ENCODE assay signal across 8 mouse cellular contexts in genomic region chr4:134467435-134468214, GRCm38 (mm10). TPM values are rescaled to one million over a fixed set of nuclear protein-coding genes. Genes with fewer than 3 reads are reported as not detected.
DNase-seq lines count a peak whose midpoint lies in the region; ATAC-seq and TF ChIP-seq lines count a peak whose summit lies in the region.

No protein-coding gene starts in this region.

- H3K4me2 ChIP-seq in CH12.LX (ENCODE audit: insufficient read depth, low read depth, poor library complexity, severe bottlenecking) = peak overlapping the region; percentile 87; the same call in 1 of the 2 replicates
- H3K4me2 ChIP-seq in forebrain, embryonic 12.5 days = peak overlapping the region; percentile 82

- no peak for TF ChIP-seq RAD21 in CH12.LX (IDR thresholded peaks at IDR 0.05; ENCODE audit: low read depth, low read length)

- under 1% methylated on average over 31 of the region's 31 CpGs for WGBS in bone marrow, adult 2 months
- WGBS in forebrain, embryonic 12.5 days = under 1% methylated on average over 31 of the region's 31 CpGs

- H3K4me1 ChIP-seq in CH12.LX (ENCODE audit: control insufficient read depth in 1 of 2, insufficient read depth in 2 of 2) = peaks cover 3% of the 10 kb centered on the region in 2 experiments
- peaks cover 2% of the 10 kb centered on the region for H3K4me1 ChIP-seq in bone marrow, adult 2 months (ENCODE audit: control insufficient read depth, insufficient read depth, low read length)
- peaks cover 39% of the 10 kb centered on the region for H3K4me1 ChIP-seq in forebrain, embryonic 12.5 days

- dilution Hi-C loops in CH12.LX (cut with MboI; ENCODE audit: extremely low pct_ligation_motif_present, extremely low pct_unique_long_range_greater_than_20kb, low sequenced_read_pairs) = no loop called here

- H3K4me3 ChIP-seq in CH12.LX (replicated peaks in 1 of 3; ENCODE audit: low read depth in 2 of 3, low read length in 2 of 3, poor library complexity in 1 of 3) = no peak overlapping the region
- H3K4me3 ChIP-seq in bone marrow, adult 2 months (replicated peaks; ENCODE audit: control insufficient read depth, low read depth, low read length) = peak overlapping the region; percentile 84
- peak overlapping the region; percentile 94 for H3K4me3 ChIP-seq in forebrain, embryonic 12.5 days (replicated peaks)

- DNase-seq in CH12.LX (ENCODE audit: extremely low read depth) = no peak
- DNase-seq in induced T-regulatory cell, adult 2 months (ENCODE audit: low read depth) = peak; percentile 63
- DNase-seq in lung, postnatal 10 days = peak; percentile 75
- DNase-seq in spleen, postnatal 10 days (ENCODE audit: low spot score in 2 of 2) = peak; percentile 50 to 55
- no peak for DNase-seq in urinary bladder, postnatal 4 days (ENCODE audit: low spot score in 2 of 2)
- no peak for DNase-seq in adrenal gland, postnatal 36 days

- H3K36me3 ChIP-seq in CH12.LX (replicated peaks in 1 of 2; ENCODE audit: control insufficient read depth in 1 of 2, insufficient read depth in 1 of 2, low read length in 1 of 2) = peaks cover 4 to 8% of the 10 kb centered on the region in 2 experiments
- peaks cover 20% of the 10 kb centered on the region for H3K36me3 ChIP-seq in forebrain, embryonic 12.5 days (replicated peaks)

- no peak overlapping the region for H3K27ac ChIP-seq in CH12.LX (ENCODE audit: insufficient read depth, low read depth)
- H3K27ac ChIP-seq in bone marrow, adult 2 months (ENCODE audit: control insufficient read depth, insufficient read depth, low read depth, low read length, poor library complexity) = no peak overlapping the region
- peak overlapping the region; percentile 99 for H3K27ac ChIP-seq in forebrain, embryonic 12.5 days

- peak; percentile 0; the same call in 1 of the 2 replicates for ATAC-seq in forebrain, embryonic 12.5 days (ENCODE audit: low FRiP score)

- peaks cover 8% of the 10 kb centered on the region for H3K9me3 ChIP-seq in CH12.LX (replicated peaks; ENCODE audit: low read length)
- H3K9me3 ChIP-seq in forebrain, embryonic 12.5 days = no peaks in the 10 kb centered on the region

- H3K9ac ChIP-seq in CH12.LX (ENCODE audit: insufficient read depth, low read depth) = no peak overlapping the region
- peak overlapping the region; percentile 99 for H3K9ac ChIP-seq in forebrain, embryonic 12.5 days

- no peak for TF ChIP-seq CTCF in CH12.LX (conservative IDR thresholded peaks at IDR 0.05 in 1 of 2, IDR thresholded peaks at IDR 0.05 in 1 of 2; ENCODE audit: low read depth in 2 of 2, low read length in 2 of 2)
- no peak for TF ChIP-seq CTCF in bone marrow, adult 2 months (IDR thresholded peaks at IDR 0.05; ENCODE audit: control insufficient read depth, insufficient read depth, low read length)

- in situ Hi-C loops in CH12.LX (cut with MboI; ENCODE audit: low pct_ligation_motif_present, low pct_unique_long_range_greater_than_20kb, low sequenced_read_pairs) = no loop called here

- TF ChIP-seq POLR2A in CH12.LX (IDR thresholded peaks at IDR 0.05; ENCODE audit: low read depth, low read length) = no peak
- no peak for TF ChIP-seq POLR2A in bone marrow, adult 2 months (IDR thresholded peaks at IDR 0.05; ENCODE audit: borderline replicate concordance, control insufficient read depth, low read depth, low read length)

- H3K79me2 ChIP-seq in CH12.LX (replicated peaks; ENCODE audit: control insufficient read depth, extremely low read depth, insufficient read depth, poor library complexity, severe bottlenecking) = no peaks in the 10 kb centered on the region; the same call in 1 of the 2 replicates

- H3K27me3 ChIP-seq in CH12.LX (replicated peaks) = peaks cover 43% of the 10 kb centered on the region
- no peaks in the 10 kb centered on the region for H3K27me3 ChIP-seq in forebrain, embryonic 12.5 days

- TF ChIP-seq EP300 in CH12.LX (IDR thresholded peaks at IDR 0.05; ENCODE audit: low read length) = no peak

TF ChIP-seq in CH12.LX, 34 proteins besides CTCF, POLR2A, EP300 and RAD21:
- TF ChIP-seq POLR2AphosphoS2 (IDR thresholded peaks at IDR 0.05; ENCODE audit: low read depth, low read length) (no peak), MEF2A (IDR thresholded peaks at IDR 0.05; ENCODE audit: borderline replicate concordance, low read depth, low read length) (no peak), GABPA (IDR thresholded peaks at IDR 0.05; ENCODE audit: insufficient replicate concordance, low read depth, low read length) (no peak), MAX (IDR thresholded peaks at IDR 0.05; ENCODE audit: low read length) (peak; percentile 55; the same call in 1 of the 2 replicates)
TF ChIP-seq in CH12.LX: peak in this region for 1.

RNA-seq across cellular contexts. Expression of gene Stmn1, which starts 0.5 kb away (rescaled TPM):
- total RNA-seq in CH12.LX (2012; rRNA removed) (39.4 and 48.0 TPM in 2 replicates), CH12.LX (2014; rRNA removed) (31.2 and 33.6 TPM in 2 replicates)
- polyA plus RNA-seq in CH12.LX (2012; ENCODE audit: insufficient read length, low read depth) = 34.7 and 38.3 TPM in 2 replicates
- 297 and 423 TPM in 2 replicates for polyA plus RNA-seq in bone marrow, adult 2 months (2011; ENCODE audit: insufficient read depth, insufficient read length, low replicate concordance, missing spikeins)
- polyA plus RNA-seq in forebrain, embryonic 12.5 days (2016; fragmentation: Nextera tagmentation; extraction: Ambion mirVana) = 4,517 and 4,745 TPM in 2 replicates
- 10 to 100 TPM; 46.2 to 53.5 TPM for total RNA-seq in adrenal gland, postnatal 36 days (2021)

RNA-seq across cellular contexts. Expression of gene Paqr7, which starts 28.9 kb away (rescaled TPM):
- total RNA-seq in CH12.LX (2012; rRNA removed) (1.3 and 2.7 TPM in 2 replicates), CH12.LX (2014; rRNA removed) (0.43 and 0.55 TPM in 2 replicates)
- 0.74 and 0.89 TPM in 2 replicates for polyA plus RNA-seq in CH12.LX (2012; ENCODE audit: insufficient read length, low read depth)
- 10.2 and 10.8 TPM in 2 replicates for polyA plus RNA-seq in bone marrow, adult 2 months (2011; ENCODE audit: insufficient read depth, insufficient read length, low replicate concordance, missing spikeins)
- 3.8 and 4.9 TPM in 2 replicates for polyA plus RNA-seq in forebrain, embryonic 12.5 days (2016; fragmentation: Nextera tagmentation; extraction: Ambion mirVana)
- total RNA-seq in adrenal gland, postnatal 36 days (2021) = 10 to 100 TPM; 38.7 to 56.9 TPM

RNA-seq across cellular contexts. Expression of gene Aunip, which starts 43.2 kb away (rescaled TPM):
- 11.7 and 14.1 TPM in 2 replicates for total RNA-seq in CH12.LX (2012; rRNA removed)
- 11.5 and 14.4 TPM in 2 replicates for total RNA-seq in CH12.LX (2014; rRNA removed)
- polyA plus RNA-seq in CH12.LX (2012; ENCODE audit: insufficient read length, low read depth) = 14.9 and 17.0 TPM in 2 replicates
- polyA plus RNA-seq in bone marrow, adult 2 months (2011; ENCODE audit: insufficient read depth, insufficient read length, low replicate concordance, missing spikeins) = 9.5 and 13.9 TPM in 2 replicates
- 14.1 and 15.4 TPM in 2 replicates for polyA plus RNA-seq in forebrain, embryonic 12.5 days (2016; fragmentation: Nextera tagmentation; extraction: Ambion mirVana)
- 1 to 10 TPM; 1.7 to 2.5 TPM for total RNA-seq in adrenal gland, postnatal 36 days (2021)

Comparison
In these comparisons a context has a peak if more than half of its experiments do, and no peak if none do; other contexts are left out.
1. DNase-seq: peak in induced T-regulatory cell, adult 2 months (single experiment), lung, postnatal 10 days (single experiment) and spleen, postnatal 10 days (2 of 2); none in CH12.LX (single experiment), urinary bladder, postnatal 4 days (0 of 2) and adrenal gland, postnatal 36 days (0 of 2).
2. H3K4me3 ChIP-seq: peak in bone marrow, adult 2 months (single experiment) and forebrain, embryonic 12.5 days (single experiment); none in CH12.LX (0 of 3).